Mouse (Mus musculus): ENCODE data around the gene E130114P18Rik. TPM values are rescaled to one million over a fixed set of nuclear protein-coding genes. Genes with fewer than 3 reads are reported as not detected.

Gene E130114P18Rik
- polyA plus RNA-seq, 1 experiment: not detected

DNA sequence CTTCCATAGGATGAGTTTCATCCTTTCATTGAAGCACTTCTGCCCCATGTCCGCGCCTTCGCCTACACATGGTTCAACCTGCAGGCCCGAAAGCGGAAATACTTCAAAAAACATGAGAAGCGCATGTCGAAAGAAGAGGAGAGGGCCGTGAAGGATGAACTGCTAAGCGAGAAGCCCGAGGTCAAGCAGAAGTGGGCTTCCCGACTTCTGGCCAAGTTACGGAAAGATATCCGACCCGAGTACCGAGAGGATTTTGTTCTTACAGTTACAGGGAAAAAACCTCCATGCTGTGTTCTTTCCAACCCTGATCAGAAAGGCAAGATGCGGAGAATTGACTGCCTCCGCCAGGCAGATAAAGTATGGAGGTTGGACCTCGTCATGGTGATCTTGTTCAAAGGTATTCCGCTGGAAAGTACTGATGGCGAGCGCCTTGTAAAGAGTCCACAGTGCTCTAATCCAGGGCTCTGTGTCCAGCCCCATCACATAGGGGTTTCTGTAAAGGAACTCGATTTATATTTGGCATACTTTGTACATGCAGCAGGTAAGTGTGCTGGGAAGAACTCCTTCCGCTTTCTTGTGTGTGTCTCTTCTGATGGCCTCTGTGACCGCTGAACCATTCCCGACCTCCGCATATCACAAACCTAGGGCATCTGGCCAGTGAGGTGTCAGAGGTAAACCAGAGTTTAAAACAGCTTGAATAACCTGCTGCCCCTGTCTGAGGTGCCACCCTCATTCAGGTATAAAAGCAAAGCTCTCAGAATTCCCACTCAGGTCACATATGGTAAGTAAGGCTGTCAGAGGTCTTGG, 5.4 kb upstream of the E130114P18Rik start:
- no peak overlapping the region for H3ac ChIP-seq (ENCODE audit: control insufficient read depth, insufficient read length, low read depth)
- H3K36me3 ChIP-seq (ENCODE audit: control insufficient read depth, insufficient read depth): no peaks in the 10 kb centered on the region
- no peaks in the 10 kb centered on the region for H3K79me2 ChIP-seq (ENCODE audit: control insufficient read depth, insufficient read depth)
- TF ChIP-seq FOSL1 (IDR thresholded peaks at IDR 0.05; ENCODE audit: insufficient read depth, low read length, poor library complexity, severe bottlenecking): no peak
- no peaks in the 10 kb centered on the region for H3K79me3 ChIP-seq (ENCODE audit: low read depth)
- no peak overlapping the region for H3K4me3 ChIP-seq (ENCODE audit: insufficient read depth, poor library complexity, severe bottlenecking)
- H3K27me3 ChIP-seq (ENCODE audit: control insufficient read depth, insufficient read depth, insufficient read length): peaks cover 8% of the 10 kb centered on the region

DNA sequence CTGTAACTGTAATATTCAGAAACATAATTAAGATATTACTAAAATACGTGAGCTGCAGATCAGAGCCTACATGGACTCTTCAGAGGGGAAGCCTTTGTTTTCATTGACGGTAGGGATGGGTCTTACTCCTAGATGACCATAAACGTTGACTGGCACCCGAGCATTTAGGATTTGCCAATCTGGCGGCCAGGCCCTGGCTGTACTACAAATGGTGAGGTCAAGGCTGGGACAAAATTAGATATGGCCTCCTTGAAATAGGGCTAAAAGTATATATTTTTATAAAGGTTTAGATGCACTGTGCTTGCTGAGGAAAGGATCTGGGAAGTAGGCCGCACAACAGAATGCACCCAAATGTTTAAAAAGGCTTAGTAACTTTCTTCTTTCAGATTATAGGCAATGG, 4.6 kb upstream of the E130114P18Rik start:
- Histone ChIP-seq H3ac (ENCODE audit: control insufficient read depth, insufficient read length, low read depth) (no peak overlapping the region), H3K4me3 (ENCODE audit: insufficient read depth, poor library complexity, severe bottlenecking) (no peak overlapping the region), H3K79me2 (ENCODE audit: control insufficient read depth, insufficient read depth) (no peaks in the 10 kb centered on the region), H3K36me3 (ENCODE audit: control insufficient read depth, insufficient read depth) (no peaks in the 10 kb centered on the region), H3K79me3 (ENCODE audit: low read depth) (no peaks in the 10 kb centered on the region), H3K27me3 (ENCODE audit: control insufficient read depth, insufficient read depth, insufficient read length) (peaks cover 15% of the 10 kb centered on the region)
- TF ChIP-seq MYOD1 (IDR thresholded peaks at IDR 0.05; ENCODE audit: control insufficient read depth, insufficient read length, low read depth) (no peak), CEBPB (IDR thresholded peaks at IDR 0.05; ENCODE audit: low read depth) (no peak), CTCF (IDR thresholded peaks at IDR 0.05; ENCODE audit: control insufficient read depth, insufficient read depth, insufficient read length) (no peak), MYOG (IDR thresholded peaks at IDR 0.05; ENCODE audit: control insufficient read depth, extremely low read depth, insufficient read length) (no peak), FOSL1 (IDR thresholded peaks at IDR 0.05; ENCODE audit: insufficient read depth, low read length, poor library complexity, severe bottlenecking) (no peak), USF1 (IDR thresholded peaks at IDR 0.05; ENCODE audit: low read depth) (no peak), MAX (IDR thresholded peaks at IDR 0.05) (no peak)

DNA sequence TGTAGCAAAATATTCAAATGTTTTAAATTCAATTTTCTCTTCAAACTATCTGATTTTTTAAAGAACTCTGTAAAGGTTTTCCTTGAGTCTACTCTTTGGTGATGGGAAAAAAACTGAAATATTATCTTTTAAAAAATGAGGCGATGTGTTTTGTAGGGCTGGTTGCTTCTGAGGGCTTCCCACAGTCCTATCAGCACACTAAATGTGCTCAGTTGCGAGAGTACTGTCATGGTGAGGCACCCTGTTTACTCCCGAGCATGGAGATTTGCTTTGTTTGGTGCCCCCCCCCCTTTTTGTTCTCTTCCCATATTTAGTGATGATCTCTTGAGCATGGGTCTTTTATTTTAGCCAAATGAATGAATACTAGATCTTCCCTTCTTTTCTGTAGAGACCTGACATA, 4.2 kb upstream of the E130114P18Rik start:
- TF ChIP-seq MYOG (IDR thresholded peaks at IDR 0.05; ENCODE audit: control insufficient read depth, extremely low read depth, insufficient read length) (no peak), USF1 (IDR thresholded peaks at IDR 0.05; ENCODE audit: low read depth) (no peak), FOSL1 (IDR thresholded peaks at IDR 0.05; ENCODE audit: insufficient read depth, low read length, poor library complexity, severe bottlenecking) (no peak), CTCF (IDR thresholded peaks at IDR 0.05; ENCODE audit: control insufficient read depth, insufficient read depth, insufficient read length) (no peak), MAX (IDR thresholded peaks at IDR 0.05) (no peak), MYOD1 (IDR thresholded peaks at IDR 0.05; ENCODE audit: control insufficient read depth, insufficient read length, low read depth) (no peak), CEBPB (IDR thresholded peaks at IDR 0.05; ENCODE audit: low read depth) (no peak)
- Histone ChIP-seq H3ac (ENCODE audit: control insufficient read depth, insufficient read length, low read depth) (no peak overlapping the region), H3K27me3 (ENCODE audit: control insufficient read depth, insufficient read depth, insufficient read length) (peaks cover 19% of the 10 kb centered on the region), H3K79me3 (ENCODE audit: low read depth) (no peaks in the 10 kb centered on the region), H3K79me2 (ENCODE audit: control insufficient read depth, insufficient read depth) (no peaks in the 10 kb centered on the region), H3K4me3 (ENCODE audit: insufficient read depth, poor library complexity, severe bottlenecking) (no peak overlapping the region), H3K36me3 (ENCODE audit: control insufficient read depth, insufficient read depth) (no peaks in the 10 kb centered on the region)

DNA sequence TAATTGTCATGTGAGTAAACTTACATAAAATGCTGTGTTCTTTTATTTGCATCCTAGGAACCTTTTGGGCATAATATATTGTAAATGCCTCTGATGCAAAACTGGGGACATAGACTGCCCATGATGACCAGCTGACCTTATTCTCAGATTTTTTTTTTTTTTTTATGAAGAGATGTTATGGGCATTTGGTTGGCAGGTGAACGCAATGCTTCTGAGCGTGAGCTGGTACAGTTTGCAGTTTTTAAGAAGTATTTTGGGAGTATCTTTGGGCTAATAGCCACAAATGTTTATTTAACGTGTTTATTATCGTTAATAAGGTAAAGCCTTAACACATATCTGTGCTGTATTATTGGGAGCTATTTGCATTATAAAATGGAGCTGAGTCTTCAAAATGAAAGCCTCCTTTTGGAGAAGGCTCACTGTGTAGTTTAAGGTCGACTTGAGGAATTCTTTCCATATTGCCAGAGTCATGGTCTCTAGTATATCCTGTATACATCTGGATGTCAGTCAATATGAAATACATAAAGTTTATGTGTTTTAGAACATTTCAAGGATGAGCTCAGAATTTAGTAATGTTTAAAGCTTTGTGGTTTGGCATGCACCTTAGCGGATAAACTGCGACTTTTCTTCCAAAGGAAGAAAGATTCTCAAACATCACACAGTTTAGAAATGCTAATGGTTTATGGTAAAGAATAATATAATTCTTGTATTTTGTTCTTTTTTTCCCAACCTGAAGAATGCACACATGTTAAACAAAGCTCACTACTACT, 3.0 kb upstream of the E130114P18Rik start:
- no peaks in the 10 kb centered on the region for H3K79me2 ChIP-seq (ENCODE audit: control insufficient read depth, insufficient read depth)
- H3ac ChIP-seq (ENCODE audit: control insufficient read depth, insufficient read length, low read depth): no peak overlapping the region
- no peaks in the 10 kb centered on the region for H3K36me3 ChIP-seq (ENCODE audit: control insufficient read depth, insufficient read depth)
- no peak overlapping the region for H3K4me3 ChIP-seq (ENCODE audit: insufficient read depth, poor library complexity, severe bottlenecking)
- peaks cover 26% of the 10 kb centered on the region for H3K27me3 ChIP-seq (ENCODE audit: control insufficient read depth, insufficient read depth, insufficient read length)
- H3K79me3 ChIP-seq (ENCODE audit: low read depth): no peaks in the 10 kb centered on the region
- TF ChIP-seq MYOD1 (IDR thresholded peaks at IDR 0.05; ENCODE audit: control insufficient read depth, insufficient read length, low read depth) (no peak), MAX (IDR thresholded peaks at IDR 0.05) (no peak), CEBPB (IDR thresholded peaks at IDR 0.05; ENCODE audit: low read depth) (no peak), USF1 (IDR thresholded peaks at IDR 0.05; ENCODE audit: low read depth) (no peak), MYOG (IDR thresholded peaks at IDR 0.05; ENCODE audit: control insufficient read depth, extremely low read depth, insufficient read length) (no peak), FOSL1 (IDR thresholded peaks at IDR 0.05; ENCODE audit: insufficient read depth, low read length, poor library complexity, severe bottlenecking) (no peak)

DNA sequence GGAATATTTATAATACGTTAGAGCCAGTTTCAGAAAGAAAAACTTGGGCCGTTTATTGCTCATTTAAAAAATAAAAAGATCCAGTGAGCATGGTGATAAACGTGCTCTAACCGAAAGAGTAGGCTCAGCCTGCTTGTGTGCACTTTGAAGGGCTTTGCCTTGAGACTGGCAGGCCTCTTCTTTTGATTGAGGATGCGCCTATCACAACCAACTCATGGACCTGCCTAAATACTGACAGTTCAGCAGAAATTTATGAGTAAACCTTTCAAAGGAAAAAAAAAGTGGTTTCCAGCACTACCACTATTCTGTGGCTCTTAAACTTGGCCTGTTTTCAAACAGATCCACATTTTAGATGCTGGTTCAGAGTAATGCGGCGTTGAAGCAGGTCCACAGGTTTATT, 2.1 kb upstream of the E130114P18Rik start:
- no peaks in the 10 kb centered on the region for H3K79me2 ChIP-seq (ENCODE audit: control insufficient read depth, insufficient read depth)
- no peaks in the 10 kb centered on the region for H3K36me3 ChIP-seq (ENCODE audit: control insufficient read depth, insufficient read depth)
- H3K79me3 ChIP-seq (ENCODE audit: low read depth): no peaks in the 10 kb centered on the region
- TF ChIP-seq MYOG (IDR thresholded peaks at IDR 0.05; ENCODE audit: control insufficient read depth, extremely low read depth, insufficient read length): no peak
- TF ChIP-seq CTCF (IDR thresholded peaks at IDR 0.05; ENCODE audit: control insufficient read depth, insufficient read depth, insufficient read length): no peak
- TF ChIP-seq CEBPB (IDR thresholded peaks at IDR 0.05; ENCODE audit: low read depth): no peak
- TF ChIP-seq MAX (IDR thresholded peaks at IDR 0.05): no peak
- TF ChIP-seq USF1 (IDR thresholded peaks at IDR 0.05; ENCODE audit: low read depth): no peak
- no peak for TF ChIP-seq FOSL1 (IDR thresholded peaks at IDR 0.05; ENCODE audit: insufficient read depth, low read length, poor library complexity, severe bottlenecking)
- TF ChIP-seq MYOD1 (IDR thresholded peaks at IDR 0.05; ENCODE audit: control insufficient read depth, insufficient read length, low read depth): no peak
- H3K4me3 ChIP-seq (ENCODE audit: insufficient read depth, poor library complexity, severe bottlenecking): no peak overlapping the region
- H3K27me3 ChIP-seq (ENCODE audit: control insufficient read depth, insufficient read depth, insufficient read length): peaks cover 26% of the 10 kb centered on the region
- no peak overlapping the region for H3ac ChIP-seq (ENCODE audit: control insufficient read depth, insufficient read length, low read depth)

Measured in C2C12 (cell line).